Mouse (Mus musculus) inflammation-experienced regulatory T-cells, adult 16 weeks (primary cell): ENCODE measurements around the gene 4930474N05Rik. TPM values are rescaled to one million over a fixed set of nuclear protein-coding genes. Genes with fewer than 3 reads are reported as not detected.

Experiments
- polyA plus RNA-seq: library from polyadenylated mRNA; unstranded; fragments of 100-300 nt; shearing (Covaris generic); gene quantifications from one replicate; pipeline ENCODE4 v1.2.1, GENCODE M21; 2017

The 4930474N05Rik gene
- not detected for polyA plus RNA-seq

GRCm38 (mm10) chr14:36094617-36095016, at the start of gene 4930474N05Rik:
Gene 4930474N05Rik, plus strand, starts transcription at chr14:36094917.

